Mouse (Mus musculus) bone marrow, adult 2 months (tissue): ENCODE data around the gene Socs7.

ENCODE experiments used
- CTCF ChIP-seq: fragments of 200-500 bp; IDR thresholded peaks from 2 replicates; pipeline ENCODE4 v1.5.1; 2011; ENCODE audit warnings: low read length, control low read depth; ENCODE audit not compliant: control insufficient read depth, insufficient read depth
- POLR2A ChIP-seq: fragments of 200-500 bp; IDR thresholded peaks from 2 replicates; pipeline ENCODE4 v1.6.1; 2011; ENCODE audit warnings: low read depth, mild to moderate bottlenecking, control low read depth, low read length, borderline replicate concordance; ENCODE audit not compliant: control insufficient read depth

- no peak for TF ChIP-seq POLR2A
- TF ChIP-seq CTCF: no peak
Measured at GRCm38 (mm10) chr11:97380036-97380435, 17.7 kb downstream of the Socs7 start.
